Comparison of ENCODE assay signal across 16 mouse cellular contexts in genomic region chr1:54877423-54878073, GRCm38 (mm10). TPM values are rescaled to one million over a fixed set of nuclear protein-coding genes. Genes with fewer than 3 reads are reported as not detected.
DNase-seq lines count a peak whose midpoint lies in the region; ATAC-seq and TF ChIP-seq lines count a peak whose summit lies in the region.
"Had no signal": no experiment of that assay in that cellular context is flagged by ENCODE, and none has a peak within 500 bp of the region (broad histone marks: within the 10 kb centered on the region; RNA-seq: fewer than 3 reads in every experiment).

No protein-coding gene starts in this region.

- ATAC-seq in neural tube, embryonic 15.5 days (ENCODE audit: low FRiP score), result no peak
- peak; percentile 50 for ATAC-seq in forebrain, embryonic 16.5 days
- no peak for ATAC-seq in hindbrain, embryonic 11.5 days (ENCODE audit: low FRiP score)
- ATAC-seq: intestine, embryonic 15.5 days had no signal

- H3K4me2 ChIP-seq in neural tube, embryonic 15.5 days, result no peak overlapping the region
- H3K4me2 ChIP-seq in forebrain, embryonic 16.5 days (ENCODE audit: low read length), result peak overlapping the region; percentile 43
- H3K4me2 ChIP-seq in hindbrain, embryonic 11.5 days (replicated peaks; ENCODE audit: low read depth, low read length), result no peak overlapping the region
- H3K4me2 ChIP-seq: heart, embryonic 12.5 days; hindbrain, embryonic 14.5 days; intestine, embryonic 15.5 days; liver, embryonic 15.5 days had no signal

- no peaks in the 10 kb centered on the region for H3K9me3 ChIP-seq in neural tube, embryonic 15.5 days (replicated peaks)
- H3K9me3 ChIP-seq in forebrain, embryonic 16.5 days (ENCODE audit: control insufficient read depth, low read length), result no peaks in the 10 kb centered on the region
- no peaks in the 10 kb centered on the region for H3K9me3 ChIP-seq in hindbrain, embryonic 11.5 days (ENCODE audit: control insufficient read depth, low read length)
- H3K9me3 ChIP-seq: heart, embryonic 12.5 days; intestine, embryonic 15.5 days; liver, embryonic 15.5 days had no signal

- no peak for DNase-seq in neural tube, embryonic 10.5 days (ENCODE audit: extremely low spot score, low spot score)
- DNase-seq in brain, embryonic 14.5 days (ENCODE audit: low read depth), result peak; percentile 89
- DNase-seq in right cerebral cortex, postnatal 4 days, result no peak
- no peak for DNase-seq in urinary bladder, postnatal 25 days (ENCODE audit: low spot score)
- no peak for DNase-seq in hindbrain, embryonic 11.5 days (ENCODE audit: low spot score)
- DNase-seq: adrenal gland, postnatal 10 days; cerebellum, adult 8-10 months; heart, adult 11 months; heart, postnatal 14 days; thymus, postnatal 36 days had no signal

- TF ChIP-seq POLR2A in brain, embryonic 14.5 days (IDR thresholded peaks at IDR 0.05; ENCODE audit: borderline replicate concordance, extremely low read depth, insufficient read depth, insufficient read length, poor library complexity, severe bottlenecking), result no peak

- no peak for TF ChIP-seq CTCF in brain, embryonic 14.5 days (IDR thresholded peaks at IDR 0.05; ENCODE audit: borderline replicate concordance, extremely low read depth, insufficient read depth, insufficient read length)

- no peak overlapping the region for H3K9ac ChIP-seq in neural tube, embryonic 15.5 days (replicated peaks)
- H3K9ac ChIP-seq in forebrain, embryonic 16.5 days (replicated peaks; ENCODE audit: low read depth, low read length), result 0 out of 2 replicates have a peak overlapping the region, but pooled peaks have one; percentile 11
- H3K9ac ChIP-seq in hindbrain, embryonic 11.5 days (ENCODE audit: low read depth, low read length), result no peak overlapping the region
- H3K9ac ChIP-seq: heart, embryonic 12.5 days; hindbrain, embryonic 14.5 days; intestine, embryonic 15.5 days; liver, embryonic 15.5 days had no signal

- no peaks in the 10 kb centered on the region for H3K36me3 ChIP-seq in neural tube, embryonic 15.5 days
- H3K36me3 ChIP-seq in forebrain, embryonic 16.5 days (ENCODE audit: control insufficient read depth, insufficient read depth), result no peaks in the 10 kb centered on the region
- H3K36me3 ChIP-seq in hindbrain, embryonic 11.5 days (ENCODE audit: control insufficient read depth, insufficient read depth, low read length), result no peaks in the 10 kb centered on the region
- H3K36me3 ChIP-seq: heart, embryonic 12.5 days; intestine, embryonic 15.5 days; liver, embryonic 15.5 days had no signal

- WGBS in neural tube, embryonic 15.5 days, result 53% methylated on average over 10 of the region's 10 CpGs
- WGBS in forebrain, embryonic 16.5 days, result 10% methylated on average over 10 of the region's 10 CpGs
- WGBS in hindbrain, embryonic 11.5 days, result 86% methylated on average over 10 of the region's 10 CpGs

- peak overlapping the region; percentile 18; the same call in 1 of the 2 replicates for H3K27ac ChIP-seq in neural tube, embryonic 15.5 days (replicated peaks)
- no peak overlapping the region; the same call in 1 of the 2 replicates for H3K27ac ChIP-seq in forebrain, embryonic 16.5 days (ENCODE audit: low read length)
- no peak overlapping the region for H3K27ac ChIP-seq in hindbrain, embryonic 11.5 days (ENCODE audit: low read depth, low read length)
- H3K27ac ChIP-seq: hindbrain, embryonic 14.5 days; intestine, embryonic 15.5 days; liver, embryonic 15.5 days had no signal

- H3K4me3 ChIP-seq in neural tube, embryonic 15.5 days (replicated peaks), result no peak overlapping the region
- 0 out of 2 replicates have a peak overlapping the region, but pooled peaks have one; percentile 18 for H3K4me3 ChIP-seq in forebrain, embryonic 16.5 days (replicated peaks; ENCODE audit: low read length)
- H3K4me3 ChIP-seq in hindbrain, embryonic 11.5 days (ENCODE audit: low read depth, low read length), result no peak overlapping the region
- H3K4me3 ChIP-seq: heart, embryonic 12.5 days; intestine, embryonic 15.5 days; liver, embryonic 15.5 days had no signal

- peaks cover 7% of the 10 kb centered on the region for H3K4me1 ChIP-seq in neural tube, embryonic 15.5 days
- H3K4me1 ChIP-seq in forebrain, embryonic 16.5 days (replicated peaks; ENCODE audit: control insufficient read depth, insufficient read depth, low read length), result peaks cover 11% of the 10 kb centered on the region
- H3K4me1 ChIP-seq in hindbrain, embryonic 11.5 days (replicated peaks; ENCODE audit: control insufficient read depth, insufficient read depth, low read length), result no peaks in the 10 kb centered on the region
- H3K4me1 ChIP-seq: liver, embryonic 15.5 days had no signal

- no peaks in the 10 kb centered on the region for H3K27me3 ChIP-seq in neural tube, embryonic 15.5 days (replicated peaks)
- H3K27me3 ChIP-seq in forebrain, embryonic 16.5 days (replicated peaks; ENCODE audit: control insufficient read depth, insufficient read depth, low read length), result no peaks in the 10 kb centered on the region
- H3K27me3 ChIP-seq in hindbrain, embryonic 11.5 days (ENCODE audit: control insufficient read depth, insufficient read depth, low read length), result no peaks in the 10 kb centered on the region
- H3K27me3 ChIP-seq: heart, embryonic 12.5 days; intestine, embryonic 15.5 days; liver, embryonic 15.5 days had no signal

RNA-seq across cellular contexts. Expression of gene Ankrd44, which starts 48.6 kb away (rescaled TPM):
- 21.4 and 23.1 TPM in 2 replicates for polyA plus RNA-seq in neural tube, embryonic 15.5 days (2015; fragmentation: Nextera tagmentation; extraction: Ambion mirVana)
- polyA plus RNA-seq in brain, embryonic 14.5 days (2012; rRNA removed), result 51.3 and 55.5 TPM in 2 replicates
- 24.0 and 28.2 TPM in 2 replicates for polyA plus RNA-seq in forebrain, embryonic 16.5 days (2015; fragmentation: Nextera tagmentation; extraction: Ambion mirVana)
- polyA plus RNA-seq in hindbrain, embryonic 11.5 days (2014; fragmentation: Nextera tagmentation; extraction: Ambion mirVana), result 15.1 and 19.4 TPM in 2 replicates
